Mouse (Mus musculus): Measurements from ENCODE around the gene Map2k4.

The Map2k4 gene

GRCm38 (mm10) chr11:65712754-65713306 is 75.3 kb downstream of the Map2k4 start:
- DNase-seq (ENCODE audit: low read depth, low spot score) = no peak

- DNase-seq (ENCODE audit: low read depth, low spot score) = no peak
Measured at GRCm38 (mm10) chr11:65706784-65707183, 81.3 kb downstream of the Map2k4 start.

GRCm38 (mm10) chr11:65706176-65706575 is 81.9 kb downstream of the Map2k4 start:
- DNase-seq (ENCODE audit: low read depth, low spot score) = no peak

- no peak for DNase-seq (ENCODE audit: low read depth, low spot score)
Measured at GRCm38 (mm10) chr11:65704861-65705260, 83.2 kb downstream of the Map2k4 start.

- DNase-seq (ENCODE audit: low read depth, low spot score) = peak; percentile 66
Measured at GRCm38 (mm10) chr11:65678824-65679402, 109.2 kb downstream of the Map2k4 start.

- no peak for DNase-seq (ENCODE audit: low read depth, low spot score)
Measured at GRCm38 (mm10) chr11:65667348-65667969, 120.6 kb downstream of the Map2k4 start.

- no peak for DNase-seq (ENCODE audit: low read depth, low spot score)
Measured at GRCm38 (mm10) chr11:65664903-65665302, 123.2 kb downstream of the Map2k4 start.

GRCm38 (mm10) chr11:65661790-65662522 is 126.1 kb downstream of the Map2k4 start:
- no peak for DNase-seq (ENCODE audit: low read depth, low spot score)

- DNase-seq (ENCODE audit: low read depth, low spot score) = no peak
Measured at GRCm38 (mm10) chr11:65653932-65654331, 134.2 kb downstream of the Map2k4 start.

GRCm38 (mm10) chr11:65651426-65651825 is 136.7 kb downstream of the Map2k4 start:
- DNase-seq (ENCODE audit: low read depth, low spot score) = no peak

GRCm38 (mm10) chr11:65649956-65650715 is 138.0 kb downstream of the Map2k4 start:
- DNase-seq (ENCODE audit: low read depth, low spot score) = no peak

GRCm38 (mm10) chr11:65649469-65649868 is 138.6 kb downstream of the Map2k4 start:
- DNase-seq (ENCODE audit: low read depth, low spot score) = no peak

- DNase-seq (ENCODE audit: low read depth, low spot score) = no peak
Measured at GRCm38 (mm10) chr11:65646314-65646713, 141.8 kb downstream of the Map2k4 start.

- no peak for DNase-seq (ENCODE audit: low read depth, low spot score)
Measured at GRCm38 (mm10) chr11:65644539-65644938, 143.6 kb downstream of the Map2k4 start.

GRCm38 (mm10) chr11:65640261-65640660 is 147.8 kb downstream of the Map2k4 start:
- no peak for DNase-seq (ENCODE audit: low read depth, low spot score)
